Mouse (Mus musculus) heart, adult 10 weeks (tissue): ENCODE results near the gene Scgb2b7. TPM values are rescaled to one million over a fixed set of nuclear protein-coding genes. Genes with fewer than 3 reads are reported as not detected.

ENCODE experiments used
- polyA plus RNA-seq: library from polyadenylated mRNA; stranded (reverse); fragments of 350-450 nt; fragmentation: Illumina TruSeq; extraction: RNeasy Lipid Tissue Mini Kit (QIAGEN cat#74804); gene quantifications from one replicate; pipeline ENCODE4 v1.2.3, GENCODE M21; 2014; ENCODE audit warnings: low read depth, low replicate concordance

The Scgb2b7 gene
- polyA plus RNA-seq, result not detected

DNA sequence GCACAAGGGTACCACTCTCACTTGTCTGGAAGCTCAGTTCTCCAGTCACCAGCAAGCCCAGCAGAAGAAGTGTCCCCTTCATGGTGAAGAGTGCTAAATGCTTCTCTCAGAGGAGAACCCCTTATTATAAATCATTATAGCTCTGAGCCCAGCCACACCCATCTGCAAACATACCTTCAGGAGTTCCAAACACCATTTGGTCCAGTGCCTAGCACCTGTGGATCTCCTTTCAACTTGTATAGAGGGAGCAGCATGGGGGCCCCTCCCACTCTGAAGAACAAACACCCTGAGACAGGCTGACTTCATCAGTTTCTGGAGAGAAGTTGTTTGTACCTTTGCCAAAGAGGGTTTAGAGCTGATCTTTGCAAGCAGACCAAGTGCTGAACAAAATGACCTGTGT, at the start of gene Scgb2b7:
Gene Scgb2b7, minus strand, starts transcription at position 101 of the 400 bp plus-strand sequence.

DNA sequence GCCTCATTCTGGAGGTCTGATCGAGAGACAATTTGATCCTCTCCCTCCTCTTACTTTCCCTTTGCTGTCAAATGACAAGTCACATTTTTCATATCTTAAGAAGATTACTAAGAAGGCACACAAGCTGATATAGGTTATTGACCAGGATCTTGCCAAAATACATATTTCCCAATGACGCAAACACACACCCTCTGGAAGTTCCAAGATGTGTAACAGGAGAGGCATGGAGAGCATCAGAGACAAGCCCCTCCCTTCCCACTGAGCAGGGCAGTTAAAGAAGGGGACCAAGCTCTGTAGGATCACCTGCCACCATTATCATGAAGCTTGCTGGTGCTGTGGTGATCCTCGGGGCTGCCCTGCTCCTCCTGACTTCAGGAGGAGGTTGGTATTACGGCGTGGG, 6.8 kb upstream of the Scgb2b7 start, which contains the start of gene Scgb1b7:
Gene Scgb1b7, plus strand, starts transcription at position 301 of the 400 bp plus-strand sequence.

Other genes with a start within 250 kb of the Scgb2b7 start
- gene Scgb1b7, start 6.9 kb upstream of the Scgb2b7 start, polyA plus RNA-seq, result not detected